Mouse (Mus musculus) liver, embryonic 14.5 days (tissue): Measurements from ENCODE around the gene Rbm47. TPM values are rescaled to one million over a fixed set of nuclear protein-coding genes. Genes with fewer than 3 reads are reported as not detected.
A peak's percentile ranks its signal among the peaks of the same experiment; 100 is the strongest.

ENCODE experiments used
- ATAC-seq: fragments of 200-750 bp; cut with Nextera tagmentation; 2 replicates; pipeline ENCODE4 v1.8.0; 2017; ENCODE audit warnings: moderate number of reproducible peaks, mild to moderate bottlenecking, moderate library complexity; ENCODE audit not compliant: insufficient read depth
- DNase-seq, 3 experiments: peaks; one replicate each; pipeline ENCODE4 v3.0.0-alpha.2; 2012 to 2013; ENCODE audit warnings: low read depth in 3 of 3, low spot score in 3 of 3
- H3K27ac ChIP-seq: fragments of 300-500 bp; sonication (generic); 2 replicates; pipeline ENCODE4 v1.5.1; 2014; ENCODE audit warnings: moderate library complexity, mild to moderate bottlenecking, control low read depth, inconsistent platforms
- H3K27me3 ChIP-seq: fragments of 300-500 bp; sonication (generic); 2 replicates; pipeline ENCODE4 v1.6.1; 2014; ENCODE audit warnings: mild to moderate bottlenecking, low read length, moderate library complexity; ENCODE audit not compliant: control insufficient read depth, insufficient read depth
- H3K36me3 ChIP-seq: fragments of 300-500 bp; sonication (generic); replicated peaks from 2 replicates; pipeline ENCODE4 v1.6.1; 2014; ENCODE audit warnings: low read depth; ENCODE audit not compliant: control insufficient read depth, insufficient read depth
- H3K4me1 ChIP-seq, 2 experiments: fragments of 200-500 bp in 1 of 2; fragments of 300-500 bp in 1 of 2; sonication (generic) in 1 of 2; replicated peaks; 2 replicates each; pipeline ENCODE4 v1.6.1; 2012 to 2014; ENCODE audit warnings: antibody characterized with exemption in 1 of 2, inconsistent platforms in 1 of 2, low read length in 1 of 2; ENCODE audit not compliant: control insufficient read depth in 2 of 2, insufficient read depth in 2 of 2
- H3K4me2 ChIP-seq: fragments of 300-500 bp; sonication (generic); 2 replicates; pipeline ENCODE4 v1.6.1; 2014; ENCODE audit warnings: low read depth, mild to moderate bottlenecking, control low read depth, moderate library complexity
- H3K4me3 ChIP-seq, 2 experiments: fragments of 200-500 bp in 1 of 2; fragments of 300-500 bp in 1 of 2; sonication (generic) in 1 of 2; 2 replicates each; pipeline ENCODE4 v1.5.1; 2012 to 2014; ENCODE audit warnings: low read depth in 2 of 2, low read length in 2 of 2, mild to moderate bottlenecking in 2 of 2, control low read depth in 1 of 2, inconsistent platforms in 1 of 2, moderate library complexity in 1 of 2; ENCODE audit not compliant: insufficient read depth in 1 of 2
- H3K9ac ChIP-seq: fragments of 300-500 bp; sonication (generic); replicated peaks from 2 replicates; pipeline ENCODE4 v1.6.1; 2014; ENCODE audit warnings: mild to moderate bottlenecking, control low read depth, moderate library complexity
- H3K9me3 ChIP-seq: fragments of 300-500 bp; sonication (generic); 2 replicates; pipeline ENCODE4 v1.6.1; 2016; ENCODE audit warnings: low read length, mixed read lengths; ENCODE audit not compliant: control insufficient read depth
- CTCF ChIP-seq: IDR thresholded peaks from 2 replicates; pipeline ENCODE4 v1.5.1; 2016; ENCODE audit warnings: antibody characterized with exemption, low read depth, control low read depth
- EP300 ChIP-seq: IDR thresholded peaks from 2 replicates; pipeline ENCODE4 v1.6.1; 2016; ENCODE audit warnings: antibody characterized with exemption, low read depth
- WGBS: fragments of 180-500 bp; shearing (Covaris S2); extraction: QIAGEN DNeasy Blood & Tissue Kit; methylation state at CpG from one replicate; pipeline ENCODE4 v1.1.7; 2014; ENCODE audit not compliant: insufficient replicate concordance; 5-methylcytosine and 5-hydroxymethylcytosine counted together
- polyA plus RNA-seq, 2 experiments: library from polyadenylated mRNA; depleted of rRNA in 1 of 2; stranded (reverse) in 1 of 2; unstranded in 1 of 2; fragments of >200 nt; fragmentation: Nextera tagmentation in 1 of 2; extraction: Ambion mirVana in 1 of 2; gene quantifications; 2 replicates each; pipeline versions ENCODE4 v1.2.1 to v1.2.3; 2012 to 2014

The Rbm47 gene
- polyA plus RNA-seq, 2 experiments: 3.1 to 7.7 TPM

DNA sequence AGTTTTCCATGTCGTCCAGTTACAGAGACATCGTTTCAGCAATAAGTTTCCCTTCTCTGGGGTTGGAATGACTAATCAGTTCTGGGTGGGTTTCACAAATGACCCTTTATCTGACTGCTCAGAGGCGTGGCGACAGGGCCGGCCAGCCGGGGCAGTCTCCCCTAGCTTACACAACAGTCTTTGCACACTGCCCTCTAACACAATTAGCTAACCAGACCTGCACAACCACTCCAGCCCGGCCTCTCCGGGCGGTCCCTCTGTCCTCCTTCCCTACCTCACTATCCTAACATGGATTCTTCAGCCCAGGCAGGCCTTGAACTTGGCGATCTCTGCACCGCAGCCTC lies 90.7 kb downstream of the Rbm47 start:
- ATAC-seq (peak; percentile 69; the same call in 1 of the 2 replicates), DNase-seq (no peak)
- WGBS: 55% methylated on average over 11 of the region's 11 CpGs
- H3K36me3 ChIP-seq: no peaks in the 10 kb centered on the region
- peak overlapping the region; percentile 39; the same call in 1 of the 2 replicates for H3K4me2 ChIP-seq
- H3K27me3 ChIP-seq: no peaks in the 10 kb centered on the region
- peaks cover 0 to 3% of the 10 kb centered on the region in 2 experiments; a peak in 2 of 4 replicates for H3K4me1 ChIP-seq
- TF ChIP-seq CTCF (no peak), EP300 (no peak)
- H3K9ac ChIP-seq: no peak overlapping the region
- no peak overlapping the region for H3K27ac ChIP-seq
- H3K4me3 ChIP-seq: no peak overlapping the region
- H3K9me3 ChIP-seq: no peaks in the 10 kb centered on the region

DNA sequence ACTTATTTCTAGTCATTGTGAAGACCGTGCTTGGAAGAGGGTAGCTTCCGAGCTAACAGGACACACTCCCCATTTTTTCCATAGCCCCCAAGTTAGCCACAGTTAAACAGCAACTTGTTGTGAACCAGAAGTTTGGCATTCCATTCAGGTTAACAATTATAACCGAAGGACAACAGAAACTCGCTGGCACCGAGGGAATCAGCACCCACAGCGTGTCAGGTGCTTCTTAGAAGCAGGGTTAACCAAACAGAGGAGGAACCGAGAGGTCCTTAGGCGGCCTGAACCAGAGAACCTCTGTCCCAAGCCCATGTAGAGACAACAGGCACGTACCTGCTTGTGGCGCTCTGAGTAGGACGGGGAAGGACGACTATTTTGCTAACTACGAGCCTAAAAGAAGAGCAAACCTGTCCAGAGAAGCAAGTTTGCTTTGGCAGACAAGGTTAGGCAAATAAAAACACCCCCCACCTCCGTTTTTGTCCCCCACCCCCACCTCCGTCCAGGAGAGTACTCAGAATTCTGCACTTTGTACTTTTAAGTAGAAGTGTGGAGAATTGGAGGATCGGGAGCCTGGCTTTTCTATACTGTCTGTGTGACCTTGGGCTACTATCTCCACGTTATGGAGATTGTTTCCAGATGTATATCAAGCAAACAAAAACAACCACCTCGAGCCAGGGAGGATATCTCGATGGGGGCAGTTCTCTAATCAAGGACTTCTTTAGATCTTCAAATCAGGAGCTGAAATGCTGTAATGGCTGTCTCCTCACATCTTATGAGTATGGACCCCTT lies 91.3 kb downstream of the Rbm47 start:
- no peak for TF ChIP-seq EP300
- TF ChIP-seq CTCF: no peak
- Histone ChIP-seq H3K27me3 (no peaks in the 10 kb centered on the region), H3K36me3 (no peaks in the 10 kb centered on the region), H3K27ac (peak overlapping the region; percentile 35), H3K4me2 (peak overlapping the region; percentile 39), H3K9me3 (no peaks in the 10 kb centered on the region), H3K4me3 (peak overlapping the region; percentile 33 to 46), H3K4me1 (peaks cover 0 to 5% of the 10 kb centered on the region in 2 experiments; a peak in 2 of 4 replicates), H3K9ac (no peak overlapping the region)
- 55% methylated on average over 19 of the region's 19 CpGs for WGBS
- ATAC-seq (peak; percentile 29; the same call in 1 of the 2 replicates), DNase-seq (no peak)

DNA sequence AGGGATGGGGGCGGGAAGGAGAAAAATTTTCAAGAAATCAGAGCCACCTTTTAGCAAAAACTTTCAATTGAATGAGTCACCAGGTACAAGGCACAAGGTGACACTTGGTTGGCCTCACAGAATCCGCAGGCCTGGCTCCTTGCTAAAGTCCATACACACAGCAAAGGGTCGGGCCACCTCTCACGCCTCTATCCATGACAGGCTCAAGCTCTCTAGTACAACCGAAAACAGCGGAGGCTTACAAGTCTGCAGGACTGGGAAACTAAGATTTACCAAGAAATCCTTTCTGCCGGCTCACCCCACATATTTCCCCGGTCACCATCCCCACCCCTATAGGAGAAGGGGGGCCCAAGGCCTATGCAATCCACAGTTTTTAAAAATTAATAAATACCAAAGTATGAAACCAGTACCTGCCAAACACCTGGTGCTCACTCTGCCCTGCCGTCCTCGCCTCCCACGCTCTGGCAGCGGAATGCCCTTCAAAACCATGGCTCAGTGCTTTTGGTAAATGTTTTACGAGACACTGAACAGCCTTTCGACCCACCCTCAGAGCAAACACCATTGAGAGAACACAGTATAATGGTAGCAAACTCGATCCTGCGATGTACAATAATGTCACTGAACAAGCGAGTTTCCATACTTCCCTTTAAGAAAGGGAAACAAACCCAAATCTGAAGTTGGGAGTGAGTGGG lies 92.2 kb downstream of the Rbm47 start:
- H3K4me1 ChIP-seq: peaks cover 0 to 9% of the 10 kb centered on the region in 2 experiments; a peak in 2 of 4 replicates
- H3K36me3 ChIP-seq: no peaks in the 10 kb centered on the region
- no peak overlapping the region; the same call in 1 of the 2 replicates for H3K9ac ChIP-seq
- ATAC-seq: 0 out of 2 replicates have a peak, but pooled peaks have one; percentile 45
- no peaks in the 10 kb centered on the region for H3K27me3 ChIP-seq
- 64% methylated on average over 17 of the region's 17 CpGs for WGBS
- H3K4me2 ChIP-seq: peak overlapping the region; percentile 40
- no peak for DNase-seq
- no peak for TF ChIP-seq CTCF
- TF ChIP-seq EP300: no peak
- peak overlapping the region; percentile 33 to 56 for H3K4me3 ChIP-seq
- no peaks in the 10 kb centered on the region for H3K9me3 ChIP-seq
- H3K27ac ChIP-seq: no peak overlapping the region

DNA sequence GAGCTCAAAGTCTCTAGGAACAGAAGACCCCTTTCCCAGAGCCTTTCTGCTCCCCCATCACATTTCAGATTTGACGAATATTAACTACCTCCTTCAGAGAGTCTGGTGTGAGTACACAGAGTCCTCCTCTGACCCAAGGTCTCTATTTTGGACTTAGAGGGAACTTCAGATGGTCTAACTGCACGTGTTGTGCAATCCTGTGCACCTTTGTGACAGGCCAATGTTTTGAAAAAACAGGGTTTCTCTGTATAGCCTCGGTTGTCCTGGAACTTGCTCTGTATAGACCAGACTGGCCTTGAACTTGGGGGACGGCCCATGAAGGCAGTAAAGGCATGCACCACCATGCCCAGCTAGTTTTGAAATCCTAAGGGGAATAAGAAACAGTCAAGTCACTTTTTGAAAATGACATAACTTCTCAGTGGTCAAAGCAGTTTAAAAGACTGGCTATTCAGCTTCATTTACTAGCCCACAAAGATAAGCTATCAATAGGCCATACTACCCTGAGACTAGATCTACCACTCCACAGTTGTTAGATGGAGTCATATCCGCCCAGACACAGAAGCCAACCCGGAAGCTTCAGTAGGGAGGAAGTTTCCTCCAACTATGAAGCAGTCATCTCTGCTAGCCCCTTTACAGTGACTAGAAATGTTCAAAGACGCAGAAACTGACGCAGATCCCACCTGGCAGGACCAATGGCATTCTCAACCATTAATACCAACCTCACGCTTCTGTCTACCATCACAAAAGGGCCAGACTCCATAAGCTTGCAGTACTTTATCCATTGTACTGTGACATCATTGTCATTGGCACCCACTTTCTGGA lies 93.3 kb downstream of the Rbm47 start:
- DNase-seq (no peak), ATAC-seq (no peak)
- Histone ChIP-seq H3K4me3 (peak overlapping the region; percentile 24 to 33; a peak in 3 of 4 replicates), H3K9ac (no peak overlapping the region), H3K27me3 (no peaks in the 10 kb centered on the region), H3K27ac (no peak overlapping the region), H3K4me2 (peak overlapping the region; percentile 40), H3K4me1 (peaks cover 0 to 16% of the 10 kb centered on the region in 2 experiments; a peak in 2 of 4 replicates), H3K9me3 (no peaks in the 10 kb centered on the region), H3K36me3 (no peaks in the 10 kb centered on the region)
- TF ChIP-seq CTCF: no peak
- no peak for TF ChIP-seq EP300
- WGBS: 44% methylated on average over 9 of the region's 9 CpGs
